Mouse (Mus musculus): Measurements from ENCODE around the gene Rnf167.

DNA sequence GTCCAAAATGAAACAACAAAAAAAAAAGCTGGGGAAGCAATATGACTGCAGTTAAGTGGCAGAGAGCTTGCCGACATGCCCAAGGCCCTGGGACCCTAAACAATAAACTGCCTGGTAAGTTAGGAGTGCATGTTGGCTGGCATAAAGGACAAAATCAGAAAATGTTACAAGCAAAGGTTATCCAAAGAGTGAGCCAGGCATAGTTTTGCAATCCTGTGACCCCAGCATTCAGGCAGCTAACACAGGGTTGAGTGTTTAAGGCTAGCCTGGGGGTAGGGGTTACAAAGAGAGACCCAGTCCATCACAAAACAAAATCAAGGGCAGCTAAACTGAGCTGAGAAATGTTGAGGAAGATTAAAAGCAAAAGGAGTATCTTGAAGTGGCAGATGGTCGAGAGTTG is 52.0 kb downstream of the Rnf167 start:
- TF ChIP-seq EP300 (IDR thresholded peaks at IDR 0.05) (no peak), CTCF (IDR thresholded peaks at IDR 0.05) (no peak)

Data from lung, postnatal 0 days (tissue).